Mouse (Mus musculus) kidney, postnatal 14 days (tissue): ENCODE measurements at regions not wholly inside any gene's neighbourhood (a gene's known extent, or its start where the extent isn't known, plus 50 kb on each side); places are given as distances from the start of the nearest gene placed in this dataset.
A peak's percentile ranks its signal among the peaks of the same experiment; 100 is the strongest.
"Not testable (repeated sequence)": the region's sequence is repeated elsewhere in the genome, so short reads cannot be mapped to it uniquely, and the experiment has no call there.

Experiments used
- DNase-seq: peaks from one replicate; pipeline ENCODE4 v3.0.0; 2022; ENCODE audit warnings: mixed read lengths

DNA sequence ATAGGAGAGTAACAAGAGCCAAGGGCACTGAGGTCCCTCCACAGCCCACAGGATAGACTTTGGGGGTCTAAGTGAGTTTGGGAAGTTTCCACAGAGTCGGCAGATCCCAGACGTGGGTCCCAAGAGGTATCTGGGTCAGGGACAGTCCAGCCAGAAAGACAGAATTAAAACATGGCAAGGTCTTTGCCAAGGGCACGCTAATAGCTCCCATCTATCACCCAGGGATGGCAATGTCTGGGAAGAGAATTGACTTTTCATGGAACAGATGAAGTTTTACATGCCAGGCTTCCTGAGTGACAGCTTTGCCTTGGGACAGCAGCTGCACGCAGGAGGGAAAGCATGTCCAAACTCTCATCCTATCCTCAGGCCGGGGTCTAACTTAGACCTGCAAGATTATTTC is 563.5 kb downstream of the Gm10330 start:
- not testable (repeated sequence) for DNase-seq

DNA sequence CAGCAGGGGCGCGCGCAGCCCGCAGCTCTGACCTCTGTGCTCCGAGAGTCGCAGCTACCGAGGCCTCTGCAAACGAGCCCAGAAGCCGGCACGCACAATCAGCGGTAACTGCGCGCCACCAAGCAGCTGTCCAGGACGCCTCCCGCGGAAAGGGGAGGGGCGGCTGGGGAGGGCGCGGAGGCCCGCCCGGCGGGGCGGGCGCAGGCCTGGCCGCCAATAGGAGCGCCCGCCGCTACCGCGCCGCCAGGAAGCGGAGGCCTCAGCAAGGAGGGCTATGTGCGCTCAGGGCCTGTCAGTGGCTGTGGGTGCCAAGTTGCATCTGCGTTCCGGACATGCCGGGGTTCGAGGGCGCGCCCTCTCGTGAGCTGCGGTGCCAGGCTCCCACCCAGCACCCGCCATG is 590.5 kb downstream of the Gm10330 start:
- peak; percentile 20 for DNase-seq

DNA sequence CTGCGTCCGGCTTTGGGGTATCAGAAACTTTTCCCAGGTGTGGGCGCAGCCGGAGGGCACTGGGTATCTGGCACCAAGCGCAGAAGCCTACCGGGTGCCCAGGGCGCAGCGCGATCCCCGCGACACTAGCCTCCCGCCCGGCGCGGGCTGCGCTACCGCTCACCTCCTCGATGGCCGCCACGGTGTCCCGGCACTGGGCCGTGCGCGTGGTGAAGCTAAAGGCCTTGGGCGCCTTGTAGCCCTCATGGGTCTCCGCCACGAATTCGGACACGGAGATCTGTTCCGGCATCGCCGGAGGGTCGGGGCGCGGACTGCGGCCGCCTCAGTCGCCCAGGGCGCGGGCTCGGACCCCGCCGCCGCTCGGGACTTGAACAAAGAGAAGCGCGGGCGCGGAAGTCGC is 591.0 kb downstream of the Gm10330 start:
- DNase-seq: not testable (repeated sequence)
